Mouse (Mus musculus) mesoderm, embryonic 11.5 days (tissue): ENCODE measurements at regions not wholly inside any gene's neighbourhood (a gene's known extent, or its start where the extent isn't known, plus 50 kb on each side); places are given as distances from the start of the nearest gene placed in this dataset.
A peak's percentile ranks its signal among the peaks of the same experiment; 100 is the strongest.

ENCODE experiments used
- DNase-seq: peaks from one replicate; pipeline ENCODE4 v3.0.0-alpha.2; 2012; ENCODE audit warnings: low read depth, low spot score

DNA sequence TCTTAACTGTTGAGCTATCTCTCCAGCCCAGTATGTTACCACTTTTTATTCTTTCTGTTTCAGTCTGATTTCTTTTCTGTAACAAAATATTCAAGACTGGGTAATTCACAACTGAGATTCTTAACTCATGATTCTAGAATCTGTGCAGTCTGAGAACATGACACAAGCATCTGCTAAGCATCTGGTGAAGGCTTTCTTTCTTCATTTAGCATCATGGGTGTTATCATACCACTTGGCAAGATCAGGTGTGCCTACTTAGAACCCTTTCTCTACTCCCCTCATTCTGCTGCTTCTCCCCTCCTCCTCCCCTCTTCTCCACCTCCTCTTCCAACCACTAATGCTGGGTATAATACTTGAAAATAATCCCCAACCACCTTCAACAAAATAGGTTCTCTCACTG, 62.1 kb upstream of the Pfn2 start:
- no peak for DNase-seq

DNA sequence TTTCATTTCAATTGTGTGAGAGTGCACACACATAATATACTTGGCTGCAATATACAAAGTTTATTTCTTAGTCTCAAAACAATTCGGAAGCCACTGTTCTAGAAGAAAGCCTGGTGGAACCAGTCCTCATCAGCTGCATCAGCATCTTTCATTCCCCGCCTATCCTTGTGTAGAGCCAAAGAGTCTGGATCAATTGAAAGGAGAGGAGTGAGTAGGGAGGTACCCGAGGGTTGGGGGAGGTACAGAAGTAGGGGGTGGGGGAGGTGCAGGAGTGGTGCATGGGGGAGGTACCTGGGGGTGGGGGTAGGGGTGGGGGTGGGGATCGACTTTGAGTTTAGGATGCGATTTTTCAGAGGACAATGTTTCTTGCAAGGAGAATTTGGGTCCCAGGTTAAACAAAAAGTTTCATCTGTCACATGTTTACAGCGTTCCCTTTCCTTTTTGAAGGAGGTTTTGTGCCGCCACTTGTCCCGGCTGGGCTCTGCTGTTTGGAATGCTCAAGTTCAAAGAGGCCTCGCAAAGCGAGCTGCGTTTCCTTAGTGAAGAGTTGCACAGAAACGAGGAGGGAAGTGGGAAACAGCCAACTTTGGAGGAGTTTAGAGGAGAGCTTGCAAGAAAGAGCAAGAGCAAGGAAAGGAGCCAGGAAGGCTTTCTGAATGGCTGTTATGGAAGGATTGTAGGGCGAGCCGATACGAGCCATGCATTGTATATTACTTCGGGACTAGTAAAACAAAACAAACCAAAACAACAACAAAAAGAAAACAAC, 64.1 kb upstream of the Pfn2 start:
- DNase-seq: no peak

DNA sequence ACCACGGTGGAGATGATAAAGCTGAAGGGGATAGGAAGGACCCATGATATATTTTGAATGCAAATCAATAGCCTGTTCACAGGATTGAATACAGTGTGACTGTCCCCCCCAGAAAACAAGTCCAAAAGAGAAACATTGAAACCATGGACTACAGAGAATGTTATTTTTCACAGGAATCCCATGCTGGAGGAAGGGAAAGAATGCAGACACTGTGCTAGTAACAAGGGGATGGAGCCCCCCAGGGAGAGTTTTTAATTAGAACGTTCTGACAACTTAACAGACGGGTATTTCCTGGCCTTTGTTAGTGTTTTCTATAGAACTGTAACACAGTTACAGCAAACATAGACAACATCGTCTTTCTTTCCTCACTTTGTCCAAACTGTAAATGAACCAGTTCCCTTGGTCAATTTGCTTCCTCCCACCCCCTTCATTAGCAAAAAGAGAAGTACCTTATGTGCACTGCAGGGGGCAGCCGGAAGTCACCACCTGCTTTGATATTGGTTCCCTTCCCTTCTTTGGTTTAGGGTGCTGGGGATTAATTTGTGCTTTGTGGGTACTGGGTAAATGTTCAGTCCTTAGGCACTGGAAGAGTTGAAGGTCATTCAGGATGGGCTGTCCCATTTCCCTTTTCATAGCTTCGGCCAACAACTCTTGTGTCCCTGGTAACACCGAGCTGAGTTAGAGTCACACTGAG, 64.9 kb upstream of the Pfn2 start:
- DNase-seq: no peak

DNA sequence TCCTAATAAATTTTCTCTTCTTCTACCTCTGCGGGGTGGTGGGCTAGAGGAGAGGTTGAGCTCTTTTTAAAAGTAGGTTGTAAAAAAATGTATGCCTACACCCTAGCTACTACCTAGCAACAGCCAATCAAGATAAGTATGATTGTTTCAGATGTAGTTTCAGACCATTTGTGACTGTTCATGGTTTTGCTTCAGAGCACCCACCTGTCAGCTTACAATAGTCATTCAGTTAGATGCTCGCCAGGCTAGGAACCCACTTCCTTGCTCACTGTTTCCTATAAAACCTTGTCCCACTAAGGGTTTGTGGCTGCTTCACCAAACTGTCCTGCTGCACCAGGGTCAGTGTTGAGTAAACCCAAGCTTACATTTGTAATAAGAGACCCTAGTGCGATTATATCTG, 66.8 kb upstream of the Pfn2 start:
- DNase-seq: no peak

DNA sequence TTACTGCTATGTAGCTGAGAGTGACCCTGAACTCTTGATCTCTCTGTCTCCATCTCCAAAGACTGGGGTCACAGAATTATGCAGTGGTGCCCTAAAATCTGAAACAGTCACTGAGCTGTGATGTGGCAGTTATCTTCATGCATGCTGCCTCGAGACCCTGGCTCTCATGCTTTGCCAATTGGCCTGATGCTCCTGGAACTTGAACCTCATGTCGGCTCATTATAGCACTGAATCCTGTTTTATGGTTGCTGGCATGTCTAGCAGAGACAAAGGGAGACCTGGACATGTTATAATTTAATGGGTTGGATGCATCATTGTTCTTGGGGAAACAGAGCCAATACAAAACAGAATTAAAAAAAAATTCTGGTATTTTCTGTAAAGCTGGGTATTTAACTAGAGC, 71.0 kb upstream of the Pfn2 start:
- no peak for DNase-seq

DNA sequence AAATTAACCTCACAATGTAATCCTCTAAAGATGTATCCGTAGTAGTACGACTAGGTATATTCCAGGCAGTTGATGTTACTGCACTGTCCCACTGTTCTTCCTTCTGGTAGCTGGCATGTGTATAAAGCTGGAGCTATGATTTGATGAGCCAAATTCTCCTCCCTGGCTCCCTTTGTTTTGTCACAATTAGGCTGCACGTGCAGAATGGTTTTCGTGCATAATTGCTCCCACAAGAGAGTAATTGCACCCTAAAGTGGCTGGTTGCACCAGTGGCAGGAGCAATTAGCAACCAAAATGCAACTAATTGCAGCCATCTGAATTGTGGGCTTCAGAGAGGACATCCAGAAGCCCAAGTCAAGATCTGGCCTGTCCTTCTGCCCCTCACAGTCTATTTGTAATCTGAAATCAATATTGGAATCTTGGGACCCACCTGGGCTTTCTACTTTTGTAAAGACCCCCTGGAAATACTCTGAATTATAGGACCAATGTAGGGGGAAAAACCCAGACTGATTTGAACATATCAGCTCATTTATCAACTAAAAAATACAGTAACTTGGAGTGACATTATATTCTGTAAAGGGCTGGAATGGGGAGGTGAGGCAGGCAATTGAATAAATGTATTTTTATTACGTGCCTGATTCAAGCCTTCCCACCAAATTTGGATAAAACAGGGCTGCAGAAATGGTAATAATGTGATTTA, 71.7 kb upstream of the Pfn2 start:
- DNase-seq: no peak

DNA sequence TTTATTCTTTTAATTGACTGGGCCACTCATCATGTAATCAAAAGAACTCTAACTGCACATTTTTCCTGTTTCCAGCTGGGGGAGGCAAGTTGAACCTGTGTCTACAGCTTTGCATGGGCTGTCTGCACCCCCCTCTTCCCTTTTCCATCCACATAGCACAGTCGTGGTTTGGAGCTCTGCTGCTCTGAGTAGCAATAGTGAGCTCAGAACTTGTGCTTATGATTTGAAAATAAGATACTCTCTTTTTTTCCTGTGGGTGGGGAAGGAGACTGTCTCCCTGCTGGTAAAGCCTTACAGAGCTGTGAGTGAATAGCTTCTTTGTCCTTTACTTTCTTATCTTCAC, 72.2 kb upstream of the Pfn2 start:
- no peak for DNase-seq

DNA sequence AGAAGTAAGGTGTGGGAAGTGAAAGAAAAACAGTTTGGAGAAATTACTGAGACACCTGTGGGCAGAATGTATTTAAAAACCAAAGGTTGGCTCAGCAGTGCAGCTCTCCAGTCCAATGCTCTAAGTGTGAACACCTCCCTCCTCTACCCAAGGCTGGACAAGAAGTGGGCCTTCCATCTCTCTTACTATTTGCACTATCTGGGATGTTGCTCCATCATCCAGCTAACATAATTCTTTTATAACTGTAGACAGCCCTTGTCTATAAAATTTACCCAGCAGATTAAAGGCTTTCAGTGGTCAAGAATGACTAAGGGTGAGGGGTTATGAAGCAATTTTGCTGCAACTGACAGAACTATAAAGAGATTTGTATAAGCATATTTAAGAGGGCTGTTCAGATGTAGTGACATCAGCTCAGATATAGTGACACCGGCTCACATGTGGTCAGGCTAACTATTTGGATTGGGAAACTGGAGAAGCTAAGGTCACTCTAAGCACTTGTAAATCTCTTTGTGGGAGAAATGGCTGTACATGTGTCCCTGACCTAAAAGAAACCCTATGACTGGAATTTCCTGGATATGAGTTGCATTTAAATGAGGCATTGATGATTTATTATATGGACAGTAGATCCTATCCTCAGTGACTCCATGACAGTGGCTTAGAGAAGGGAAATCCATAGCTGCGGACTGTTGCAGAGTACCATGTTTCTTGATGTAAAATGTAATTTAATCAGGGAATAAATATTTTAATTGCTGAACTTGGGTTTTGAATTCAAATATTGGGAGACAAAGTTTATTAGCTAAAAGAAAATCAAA, 73.4 kb upstream of the Pfn2 start:
- DNase-seq: peak; percentile 20

DNA sequence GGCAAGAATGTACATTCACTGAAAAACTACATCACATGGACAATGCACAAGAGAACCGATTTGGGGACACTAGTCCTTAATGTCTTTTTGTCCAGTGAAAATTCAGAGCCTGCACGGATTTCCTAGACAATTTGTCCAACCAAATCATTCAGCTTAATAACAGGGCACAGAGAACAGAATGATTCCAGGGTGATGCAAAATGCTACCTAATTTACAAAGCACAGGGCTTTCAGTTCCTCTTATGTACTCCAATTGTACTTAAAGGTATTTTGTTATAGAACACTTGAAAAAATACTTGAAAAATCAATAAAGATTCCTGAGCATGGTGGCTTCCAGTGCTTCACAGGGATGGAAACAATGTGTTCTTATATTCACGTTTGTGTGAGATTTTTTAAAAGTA, 75.2 kb upstream of the Pfn2 start:
- DNase-seq: no peak

DNA sequence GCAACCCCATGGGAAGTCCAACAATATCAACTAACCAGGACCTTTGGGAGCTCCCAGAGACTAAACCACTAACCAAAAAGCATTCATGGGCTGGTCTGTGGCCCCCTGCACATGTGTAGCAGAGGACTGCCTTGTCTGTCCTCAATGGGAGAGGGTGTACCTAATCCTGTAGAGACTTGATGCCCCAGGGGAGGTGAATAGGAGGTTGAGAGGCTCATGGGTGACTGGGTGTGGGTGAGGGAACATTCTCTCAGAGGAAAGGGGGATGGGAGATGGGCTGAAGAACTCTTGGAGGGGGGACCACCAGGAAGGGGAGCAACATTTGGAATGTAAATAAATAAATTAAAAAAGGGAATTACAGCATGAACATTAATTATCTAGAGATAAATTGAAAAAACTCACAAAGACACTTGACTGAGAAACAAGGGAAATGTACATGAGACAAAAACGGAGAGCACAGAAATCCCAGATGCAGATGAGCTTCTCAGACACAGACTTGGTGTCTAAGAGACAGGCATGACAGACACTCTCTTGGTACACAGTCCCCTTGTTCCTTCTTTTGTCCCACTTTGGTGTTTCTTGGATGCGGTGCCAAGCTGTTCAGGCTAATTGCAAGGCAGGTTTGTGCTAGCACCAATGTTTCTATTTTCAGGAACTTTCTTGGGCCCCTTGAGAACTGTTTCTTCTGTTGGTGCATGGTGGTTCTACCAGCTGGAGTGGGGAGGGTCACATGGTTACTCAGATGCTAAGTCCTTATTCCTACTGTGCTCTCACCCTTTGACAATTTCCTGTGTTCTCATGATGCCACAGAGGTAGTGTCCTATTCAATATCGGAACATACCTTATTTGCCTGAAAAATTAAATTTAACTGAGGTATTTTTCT, 85.0 kb upstream of the Pfn2 start:
- DNase-seq: no peak

DNA sequence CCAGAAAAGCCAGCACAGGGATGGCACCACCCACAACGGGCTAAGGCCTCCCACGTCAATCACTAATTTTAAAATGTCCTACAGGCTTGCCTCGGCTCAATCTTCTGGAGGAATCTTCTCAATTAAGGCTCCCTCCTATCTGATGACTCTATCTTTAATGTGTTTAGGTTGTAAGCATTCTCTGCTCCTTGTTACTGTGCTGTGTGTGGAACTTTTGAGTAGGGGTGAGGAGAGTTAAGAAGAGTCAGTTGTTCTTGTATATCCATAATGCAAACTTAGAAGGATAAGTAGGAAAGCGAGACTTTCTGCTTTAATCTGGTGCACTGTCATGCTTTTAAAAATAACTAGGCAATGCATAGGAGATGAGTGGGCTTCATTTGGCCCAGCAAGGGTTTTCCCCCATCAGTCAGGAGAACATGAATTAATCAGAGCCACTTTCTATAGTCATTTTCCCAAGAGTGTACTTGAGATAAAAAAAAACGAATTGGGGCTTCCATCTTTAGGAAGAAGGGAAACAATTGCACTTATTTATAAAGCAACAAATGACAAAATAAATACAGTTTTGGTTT, 87.2 kb upstream of the Pfn2 start:
- no peak for DNase-seq

DNA sequence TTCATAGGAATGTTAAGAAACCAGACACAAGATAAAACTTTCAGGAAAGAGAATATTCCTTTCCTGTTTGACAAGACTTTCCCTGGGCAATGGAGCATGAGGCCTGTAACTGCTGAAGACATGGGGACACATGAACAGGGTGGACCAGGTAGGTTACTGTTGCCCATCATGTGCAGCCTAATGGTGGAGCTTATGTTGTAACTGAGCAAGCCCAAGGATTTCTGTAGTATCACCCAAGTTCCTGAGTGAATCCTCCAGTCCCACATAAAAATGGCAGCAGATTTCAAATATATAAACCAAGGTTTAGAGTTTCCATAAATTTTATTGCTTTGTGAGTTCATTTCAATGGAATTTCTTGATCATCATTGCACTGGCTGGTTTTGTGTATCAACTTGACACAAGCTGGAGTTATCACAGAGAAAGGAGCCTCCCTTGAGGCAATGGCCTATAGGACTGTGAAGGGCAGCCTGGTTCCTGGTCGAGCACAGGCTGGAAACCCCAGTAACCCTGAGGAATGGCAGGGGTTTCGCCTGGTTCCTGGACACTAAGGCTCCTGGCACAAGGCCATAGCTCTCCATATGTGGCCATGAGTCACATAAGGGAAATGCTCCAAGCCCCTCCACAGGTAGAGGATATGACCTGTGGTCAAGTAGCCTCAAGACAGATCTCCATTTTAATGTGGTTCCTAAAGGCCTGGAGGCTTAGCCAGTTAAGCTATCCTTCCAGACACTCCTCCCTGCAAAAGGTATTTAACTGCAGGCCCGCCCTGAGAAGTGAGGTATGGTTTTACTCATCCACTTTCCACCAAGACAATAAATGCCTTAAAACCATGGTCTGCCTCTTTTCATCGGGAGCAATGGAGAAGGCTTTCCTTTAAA, 92.9 kb upstream of the Pfn2 start:
- no peak for DNase-seq

DNA sequence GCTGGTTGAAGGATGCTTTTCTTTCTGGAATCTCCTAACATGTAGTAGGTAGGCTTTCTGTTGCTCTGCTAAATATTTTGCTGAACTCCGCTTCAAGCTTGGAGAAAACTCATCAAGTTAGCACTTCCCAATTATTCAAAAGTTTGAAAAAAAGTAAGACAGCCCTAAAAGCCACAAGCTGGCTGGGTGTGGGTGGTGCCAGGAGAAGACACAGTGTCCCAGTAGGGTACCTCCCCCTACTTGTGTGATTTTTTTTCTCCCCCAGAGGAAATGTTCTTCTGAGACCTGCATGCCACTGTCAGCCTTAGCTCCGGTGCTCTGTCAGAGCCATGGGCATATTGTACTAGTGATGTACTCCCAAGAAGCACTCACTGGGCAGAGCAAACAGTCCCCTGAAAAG, 96.8 kb upstream of the Pfn2 start:
- no peak for DNase-seq

DNA sequence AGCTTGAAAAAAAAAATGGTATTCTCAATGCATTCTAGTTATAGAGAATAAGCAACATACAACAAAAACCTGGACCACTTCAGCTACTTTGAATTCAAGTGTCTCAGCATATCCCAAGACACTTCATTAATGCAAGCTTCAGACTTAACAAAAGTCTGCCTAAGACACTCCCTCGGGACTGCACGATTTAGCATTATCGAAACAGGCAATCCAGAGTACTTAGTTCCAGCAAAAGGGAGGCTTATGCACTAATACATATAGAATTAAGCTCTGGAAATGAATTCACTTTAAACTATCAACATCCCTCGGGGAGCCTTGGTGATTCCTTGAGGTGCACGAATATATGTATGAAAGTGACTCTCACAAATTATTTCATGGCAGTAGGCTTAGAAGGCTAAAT, 97.9 kb upstream of the Pfn2 start:
- DNase-seq: no peak

DNA sequence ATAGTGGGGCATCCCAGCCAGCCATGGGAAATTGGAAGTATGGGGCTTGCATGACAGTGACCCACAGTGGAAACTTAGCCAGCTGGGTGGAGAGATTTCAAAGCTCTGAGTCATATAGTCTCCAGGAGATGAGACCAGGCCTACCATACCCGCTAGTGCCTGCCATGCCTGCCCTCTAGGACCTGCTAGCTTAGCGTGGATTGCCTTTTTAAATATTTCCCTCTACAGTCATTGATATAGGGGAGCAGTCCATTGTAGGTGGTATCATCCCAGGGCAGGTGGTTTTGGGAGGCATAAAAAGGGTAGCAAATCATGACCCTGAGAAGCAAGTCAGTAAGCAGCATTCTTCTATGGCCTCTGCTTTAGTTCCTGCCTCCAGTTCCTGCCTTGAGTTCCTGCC, 99.5 kb upstream of the Pfn2 start:
- no peak for DNase-seq

DNA sequence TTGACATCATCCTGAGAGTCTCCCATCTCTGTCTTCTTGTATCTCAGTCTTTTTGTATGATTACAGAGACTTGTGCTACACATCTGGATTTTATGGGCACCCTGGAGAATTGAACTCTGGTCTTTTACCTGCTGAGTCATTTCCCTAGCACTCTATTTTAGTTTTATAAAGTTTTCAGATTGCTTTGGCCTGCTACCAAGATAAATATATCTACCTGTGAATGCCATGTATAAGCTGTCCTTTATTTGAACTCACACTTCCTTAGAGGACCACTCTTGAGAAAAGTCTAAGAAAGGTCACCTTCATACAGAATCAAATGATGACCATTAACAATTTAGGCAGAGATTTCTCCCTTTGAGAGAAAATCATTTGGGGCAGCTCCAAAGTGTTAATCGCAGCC, 100.8 kb upstream of the Pfn2 start:
- no peak for DNase-seq

DNA sequence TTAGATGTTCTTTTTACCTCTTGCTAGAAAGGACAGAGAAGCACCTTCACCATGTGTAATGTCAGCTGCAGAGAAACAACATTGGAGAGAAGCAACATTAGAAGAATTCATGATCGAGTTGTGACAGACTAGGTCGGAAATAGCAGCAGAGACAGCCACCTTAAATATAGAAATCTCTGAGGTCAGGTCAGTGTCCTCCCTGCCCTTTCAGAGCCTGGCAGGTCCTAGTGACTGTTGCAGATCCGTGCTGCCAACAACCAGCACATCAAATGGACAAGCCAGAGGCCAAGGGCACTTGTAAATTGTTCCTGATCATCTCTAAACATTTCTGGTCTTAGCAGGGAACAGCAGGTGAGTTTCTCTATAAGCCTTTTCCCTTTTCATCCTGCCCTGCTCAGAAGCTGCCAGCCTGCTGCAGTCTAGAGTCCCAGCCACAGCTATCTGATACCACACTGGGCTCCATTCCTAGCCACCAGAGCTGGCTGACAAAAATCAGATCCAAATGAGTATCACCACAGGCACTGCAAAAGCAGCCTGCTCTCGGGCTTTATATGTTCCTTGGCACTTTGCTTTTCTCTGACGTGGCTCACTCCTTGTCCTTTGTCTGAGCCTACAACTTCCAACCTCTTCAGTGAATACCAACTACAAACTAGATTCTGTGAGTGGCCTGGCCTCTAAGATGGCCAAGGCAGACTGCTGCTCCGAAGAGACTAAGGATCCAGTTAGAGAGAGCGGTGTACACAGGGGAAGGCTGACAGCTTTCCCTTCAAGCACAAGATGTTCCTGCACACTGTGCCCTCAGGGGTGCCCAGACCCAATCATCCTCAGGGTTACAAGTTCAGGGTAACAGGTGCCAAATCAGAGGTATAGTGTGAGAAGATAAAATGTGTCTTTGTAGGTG, 102.8 kb upstream of the Pfn2 start:
- no peak for DNase-seq

DNA sequence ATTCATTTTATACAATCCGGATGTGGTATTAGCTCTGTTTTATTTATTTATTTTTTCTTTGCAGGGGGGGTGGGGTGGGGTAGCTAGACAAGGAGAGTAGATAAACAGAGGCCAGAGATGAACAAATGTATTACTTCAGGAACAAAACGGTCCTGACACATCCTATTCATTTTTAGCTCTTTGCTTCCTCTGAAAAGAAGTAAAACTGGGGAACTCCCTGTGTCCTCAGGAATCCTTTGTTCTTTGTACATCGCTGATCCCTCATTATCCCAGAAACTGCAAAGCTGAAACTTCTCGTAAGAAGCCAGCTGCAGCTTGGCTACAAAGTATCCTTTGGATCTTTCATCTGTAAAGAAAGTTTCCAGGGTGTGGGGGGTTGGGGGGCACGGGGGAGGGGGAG, 103.6 kb upstream of the Pfn2 start:
- DNase-seq: no peak

DNA sequence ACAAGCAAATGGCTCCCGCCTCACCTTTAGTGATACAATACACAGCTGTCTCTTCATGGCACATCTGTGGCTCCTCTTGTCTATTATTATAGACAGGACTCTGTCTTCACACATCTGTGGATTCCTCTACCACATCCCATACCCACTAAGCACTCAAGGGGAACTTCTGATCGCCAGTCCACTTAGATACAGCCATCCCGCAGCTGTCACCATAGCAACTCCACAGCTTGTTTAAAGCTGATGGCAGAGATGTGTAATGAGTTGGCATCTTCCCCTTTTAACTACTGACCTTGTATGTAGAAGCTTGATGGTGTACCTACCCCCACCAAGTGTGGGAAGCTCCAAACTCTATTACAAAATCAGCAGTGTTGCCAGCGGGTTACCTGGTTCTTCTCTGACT, 109.5 kb upstream of the Pfn2 start:
- no peak for DNase-seq
